Mouse (Mus musculus) ES-Bruce4 (cell line): Measurements from ENCODE around the gene Lrrc58. TPM values are rescaled to one million over a fixed set of nuclear protein-coding genes. Genes with fewer than 3 reads are reported as not detected.

Source experiments
- H3K27ac ChIP-seq: 2 replicates; pipeline ENCODE4 v1.5.1; 2012; ENCODE audit warnings: low read length, inconsistent platforms; ENCODE audit not compliant: insufficient read depth
- H3K27me3 ChIP-seq: 2 replicates; pipeline ENCODE4 v1.6.1; 2012; ENCODE audit warnings: mild to moderate bottlenecking, low read length, inconsistent platforms; ENCODE audit not compliant: control insufficient read depth, poor library complexity, insufficient read depth, severe bottlenecking
- H3K36me3 ChIP-seq: 2 replicates; pipeline ENCODE4 v1.6.1; 2012; ENCODE audit warnings: inconsistent platforms, mild to moderate bottlenecking, low read length, moderate library complexity; ENCODE audit not compliant: control insufficient read depth, poor library complexity, insufficient read depth, severe bottlenecking
- H3K4me1 ChIP-seq: one replicate; pipeline ENCODE4 v1.8.1; 2011; ENCODE audit warnings: low read length; ENCODE audit not compliant: control insufficient read depth, insufficient read depth
- H3K4me3 ChIP-seq: 2 replicates; pipeline ENCODE4 v1.5.1; 2011; ENCODE audit warnings: low read depth, mild to moderate bottlenecking, low read length
- H3K9ac ChIP-seq: 2 replicates; pipeline ENCODE4 v1.6.1; 2012; ENCODE audit warnings: low read depth, mild to moderate bottlenecking, inconsistent platforms; ENCODE audit not compliant: poor library complexity, severe bottlenecking
- H3K9me3 ChIP-seq: replicated peaks from 2 replicates; pipeline ENCODE4 v1.6.1; 2012; ENCODE audit warnings: mild to moderate bottlenecking, low read length, inconsistent platforms; ENCODE audit not compliant: control insufficient read depth, poor library complexity, insufficient read depth, severe bottlenecking
- CTCF ChIP-seq: IDR thresholded peaks from one replicate; pipeline ENCODE4 v1.8.1; 2011; ENCODE audit warnings: low read depth, low read length
- EP300 ChIP-seq: IDR thresholded peaks from 2 replicates; pipeline ENCODE4 v1.6.1; 2011; ENCODE audit warnings: low read depth, low read length; ENCODE audit not compliant: insufficient read depth
- POLR2A ChIP-seq: IDR thresholded peaks from one replicate; pipeline ENCODE4 v1.8.1; 2011; ENCODE audit warnings: low read length; ENCODE audit not compliant: insufficient read depth
- polyA plus RNA-seq: library from polyadenylated mRNA; stranded (reverse); fragments of >200 nt; gene quantifications from 2 replicates; pipeline ENCODE4 v1.2.4, GENCODE M21; 2011; ENCODE audit warnings: low read depth; ENCODE audit not compliant: missing spikeins, insufficient read depth, insufficient read length

The Lrrc58 gene
- polyA plus RNA-seq: 60.4 and 61.3 TPM in 2 replicates

- no peaks in the 10 kb centered on the region for H3K27me3 ChIP-seq
- H3K9me3 ChIP-seq: no peaks in the 10 kb centered on the region
- H3K27ac ChIP-seq: peak within 1 kb of the TSS; percentile 15; the same call in 1 of the 2 replicates
- no peaks in the 10 kb centered on the region for H3K4me1 ChIP-seq
- peak within 1 kb of the TSS; percentile 99 for H3K4me3 ChIP-seq
- H3K9ac ChIP-seq: peak within 1 kb of the TSS; percentile 85
- no peak for TF ChIP-seq CTCF
- no peak for TF ChIP-seq POLR2A
- TF ChIP-seq EP300: no peak
- H3K36me3 ChIP-seq: no peaks in the 10 kb centered on the region
These were observed at the start of gene Lrrc58 for GRCm38 (mm10) chr16:37867791-37868505. Gene Lrrc58 (plus strand): TSS chr16:37868389.

GRCm38 (mm10) chr16:37823949-37824348 is 44.2 kb upstream of the Lrrc58 start:
- TF ChIP-seq CTCF (no peak), EP300 (no peak), POLR2A (no peak)
- Histone ChIP-seq H3K9ac (no peak overlapping the region), H3K27ac (no peak overlapping the region), H3K4me1 (no peaks in the 10 kb centered on the region), H3K9me3 (no peaks in the 10 kb centered on the region), H3K36me3 (peaks cover 9% of the 10 kb centered on the region; the same call in 1 of the 2 replicates), H3K4me3 (no peak overlapping the region), H3K27me3 (no peaks in the 10 kb centered on the region)

GRCm38 (mm10) chr16:37824778-37825505 is 43.2 kb upstream of the Lrrc58 start:
- H3K27ac ChIP-seq: no peak overlapping the region
- H3K27me3 ChIP-seq: no peaks in the 10 kb centered on the region
- H3K4me1 ChIP-seq: no peaks in the 10 kb centered on the region
- no peak overlapping the region for H3K4me3 ChIP-seq
- H3K9ac ChIP-seq: no peak overlapping the region
- no peaks in the 10 kb centered on the region for H3K9me3 ChIP-seq
- H3K36me3 ChIP-seq: peaks cover 14% of the 10 kb centered on the region; the same call in 1 of the 2 replicates
- TF ChIP-seq CTCF (no peak), EP300 (no peak), POLR2A (no peak)

- no peaks in the 10 kb centered on the region for H3K9me3 ChIP-seq
- no peak overlapping the region for H3K4me3 ChIP-seq
- no peak overlapping the region for H3K9ac ChIP-seq
- H3K36me3 ChIP-seq: peaks cover 19% of the 10 kb centered on the region
- no peak overlapping the region for H3K27ac ChIP-seq
- no peaks in the 10 kb centered on the region for H3K4me1 ChIP-seq
- no peak for TF ChIP-seq POLR2A
- no peak for TF ChIP-seq EP300
- no peak for TF ChIP-seq CTCF
- H3K27me3 ChIP-seq: no peaks in the 10 kb centered on the region
These were observed 41.9 kb upstream of the Lrrc58 start for GRCm38 (mm10) chr16:37826286-37826685.

GRCm38 (mm10) chr16:37831041-37831440 is 37.1 kb upstream of the Lrrc58 start:
- TF ChIP-seq EP300: no peak
- no peak for TF ChIP-seq CTCF
- no peaks in the 10 kb centered on the region for H3K4me1 ChIP-seq
- H3K9ac ChIP-seq: no peak overlapping the region
- H3K36me3 ChIP-seq: peaks cover 18% of the 10 kb centered on the region
- no peaks in the 10 kb centered on the region for H3K9me3 ChIP-seq
- H3K27me3 ChIP-seq: no peaks in the 10 kb centered on the region
- no peak overlapping the region for H3K27ac ChIP-seq
- H3K4me3 ChIP-seq: no peak overlapping the region

- peaks cover 3% of the 10 kb centered on the region for H3K36me3 ChIP-seq
- H3K4me3 ChIP-seq: no peak overlapping the region
- H3K4me1 ChIP-seq: no peaks in the 10 kb centered on the region
- H3K9me3 ChIP-seq: no peaks in the 10 kb centered on the region
- H3K27me3 ChIP-seq: no peaks in the 10 kb centered on the region
- no peak overlapping the region for H3K27ac ChIP-seq
- no peak overlapping the region for H3K9ac ChIP-seq
- no peak for TF ChIP-seq POLR2A
- TF ChIP-seq EP300: no peak
These were observed 30.6 kb upstream of the Lrrc58 start for GRCm38 (mm10) chr16:37837571-37837970.
